Mouse (Mus musculus): ENCODE measurements at regions not wholly inside any gene's neighbourhood (a gene's known extent, or its start where the extent isn't known, plus 50 kb on each side); places are given as distances from the start of the nearest gene placed in this dataset.

DNA sequence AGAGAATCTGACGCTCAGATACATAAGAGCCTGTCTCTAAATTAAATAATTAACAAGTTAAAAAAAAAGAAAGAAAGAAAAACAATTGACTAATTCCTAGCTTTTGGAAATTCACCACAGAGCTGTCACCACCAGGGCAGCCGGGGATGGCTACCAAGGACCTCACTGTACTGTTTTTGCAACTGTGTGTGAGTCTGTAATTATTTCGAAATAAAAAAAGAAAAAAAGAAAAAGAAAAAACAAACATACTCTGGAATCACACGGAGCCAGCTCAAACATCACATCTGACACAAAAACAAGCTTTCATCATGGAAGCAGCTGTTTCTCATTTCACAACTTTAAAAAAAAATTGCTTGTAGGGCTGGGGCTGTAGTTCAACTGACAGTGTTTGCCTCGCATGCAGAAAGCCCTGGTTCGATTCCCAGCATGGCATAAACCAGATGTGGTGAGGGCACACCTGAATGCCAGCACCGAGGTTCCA is 168.6 kb downstream of the Inhbb start:
- TF ChIP-seq CTCF (IDR thresholded peaks at IDR 0.05; ENCODE audit: low read depth), result no peak
- TF ChIP-seq EP300 (IDR thresholded peaks at IDR 0.05; ENCODE audit: low read depth), result no peak

Measured in liver, postnatal 0 days (tissue).